Mouse (Mus musculus): ENCODE results near the gene Ror2. TPM values are rescaled to one million over a fixed set of nuclear protein-coding genes. Genes with fewer than 3 reads are reported as not detected.

The Ror2 gene
- polyA plus RNA-seq, 1 experiment from 2014 or later = 16.4 TPM

DNA sequence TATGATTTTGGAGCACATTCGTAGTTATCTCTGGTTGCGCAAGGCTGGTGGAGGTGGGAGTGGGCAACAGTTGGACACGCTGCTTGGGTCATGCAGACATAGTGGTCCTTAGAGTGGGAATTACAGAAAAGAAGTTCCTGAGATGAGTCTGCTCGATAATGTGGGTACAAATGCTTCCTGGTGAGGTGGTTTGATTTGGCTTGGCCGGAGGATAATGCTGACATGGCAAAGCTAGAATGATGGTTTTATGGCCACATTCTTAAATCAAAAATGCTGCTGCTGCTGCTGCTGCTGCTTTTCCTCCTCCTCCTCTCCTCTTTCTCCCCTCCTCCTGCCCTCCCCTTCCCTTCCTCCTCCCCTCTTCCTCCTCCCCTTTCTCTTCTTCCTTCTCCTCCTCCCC, 24.5 kb upstream of the Ror2 start:
- 78% methylated on average over 5 of the region's 5 CpGs for WGBS
- Histone ChIP-seq H3K27ac (replicated peaks; ENCODE audit: low read depth, low read length) (peak overlapping the region; percentile 92), H3K4me3 (ENCODE audit: low read depth, low read length) (no peak overlapping the region), H3K27me3 (replicated peaks; ENCODE audit: control insufficient read depth, insufficient read depth, low read length) (no peaks in the 10 kb centered on the region), H3K4me1 (ENCODE audit: control insufficient read depth, insufficient read depth, low read length) (peaks cover 27% of the 10 kb centered on the region), H3K4me2 (ENCODE audit: low read depth, low read length) (no peak overlapping the region), H3K9ac (ENCODE audit: low read depth, low read length) (no peak overlapping the region; the same call in 1 of the 2 replicates), H3K9me3 (ENCODE audit: control insufficient read depth, low read length) (no peaks in the 10 kb centered on the region), H3K36me3 (ENCODE audit: control insufficient read depth, insufficient read depth, low read length) (no peaks in the 10 kb centered on the region)
- DNase-seq (ENCODE audit: low spot score) = no peak
- no peak for ATAC-seq (ENCODE audit: low read depth)

DNA sequence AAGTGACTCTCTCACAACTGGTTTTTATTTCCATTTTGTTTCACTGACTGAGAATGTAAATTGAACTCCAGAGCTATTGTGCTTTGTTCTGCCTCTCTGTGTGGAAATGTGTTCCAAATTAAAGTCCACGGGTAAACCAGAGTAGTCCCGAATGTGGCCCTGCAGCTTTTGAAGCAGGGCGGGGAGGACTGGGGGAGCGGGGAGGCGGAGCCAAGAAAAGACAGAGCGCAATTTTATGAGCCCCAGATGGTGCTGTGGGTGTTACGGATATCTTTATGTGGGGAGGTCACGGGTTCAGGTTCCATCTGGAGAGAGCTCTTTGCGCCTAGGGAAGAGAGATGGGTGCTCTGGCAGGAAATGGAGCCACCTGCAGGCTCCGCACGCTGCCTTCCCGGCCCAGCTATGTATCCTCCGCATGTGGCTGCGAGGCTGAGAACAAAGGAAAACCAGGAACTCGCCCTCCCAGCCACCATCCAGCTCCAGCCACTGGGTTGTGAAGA, 23.8 kb upstream of the Ror2 start:
- H3K36me3 ChIP-seq (ENCODE audit: control insufficient read depth, insufficient read depth, low read length) = no peaks in the 10 kb centered on the region
- H3K27ac ChIP-seq (replicated peaks; ENCODE audit: low read depth, low read length) = peak overlapping the region; percentile 92
- H3K4me2 ChIP-seq (ENCODE audit: low read depth, low read length) = peak overlapping the region; percentile 54
- WGBS = 2% methylated on average over 15 of the region's 15 CpGs
- H3K4me1 ChIP-seq (ENCODE audit: control insufficient read depth, insufficient read depth, low read length) = peaks cover 24% of the 10 kb centered on the region
- H3K9ac ChIP-seq (ENCODE audit: low read depth, low read length) = peak overlapping the region; percentile 54
- H3K4me3 ChIP-seq (ENCODE audit: low read depth, low read length) = peak overlapping the region; percentile 23
- H3K9me3 ChIP-seq (ENCODE audit: control insufficient read depth, low read length) = no peaks in the 10 kb centered on the region
- ATAC-seq (ENCODE audit: low read depth) (peak; percentile 95), DNase-seq (ENCODE audit: low spot score) (peak; percentile 96)
- no peaks in the 10 kb centered on the region for H3K27me3 ChIP-seq (replicated peaks; ENCODE audit: control insufficient read depth, insufficient read depth, low read length)

DNA sequence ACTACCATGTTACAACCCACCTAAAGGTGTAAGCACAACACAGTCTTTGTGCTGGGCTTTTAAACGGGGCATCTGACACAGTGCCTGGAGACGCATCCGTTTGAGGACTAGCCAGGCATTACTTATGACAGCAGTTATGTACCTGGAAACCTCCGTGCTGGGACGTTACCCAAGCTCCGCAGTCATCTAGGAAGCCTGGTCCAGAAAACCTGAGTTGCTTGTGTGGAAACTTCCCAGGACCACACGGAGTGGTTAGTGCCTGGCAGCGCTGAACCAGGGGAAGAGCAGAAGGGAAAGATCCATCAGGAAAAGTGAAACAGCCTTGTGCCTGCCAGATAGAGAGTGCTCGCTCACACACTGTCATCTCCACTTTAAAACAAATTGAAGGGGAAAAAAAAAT, 23.2 kb upstream of the Ror2 start:
- peaks cover 19% of the 10 kb centered on the region for H3K4me1 ChIP-seq (ENCODE audit: control insufficient read depth, insufficient read depth, low read length)
- H3K9me3 ChIP-seq (ENCODE audit: control insufficient read depth, low read length) = no peaks in the 10 kb centered on the region
- no peaks in the 10 kb centered on the region for H3K36me3 ChIP-seq (ENCODE audit: control insufficient read depth, insufficient read depth, low read length)
- H3K4me2 ChIP-seq (ENCODE audit: low read depth, low read length) = peak overlapping the region; percentile 54
- H3K27ac ChIP-seq (replicated peaks; ENCODE audit: low read depth, low read length) = peak overlapping the region; percentile 92
- H3K9ac ChIP-seq (ENCODE audit: low read depth, low read length) = peak overlapping the region; percentile 54
- ATAC-seq (ENCODE audit: low read depth) (peak; percentile 58), DNase-seq (ENCODE audit: low spot score) (peak; percentile 76)
- peak overlapping the region; percentile 23 for H3K4me3 ChIP-seq (ENCODE audit: low read depth, low read length)
- no peaks in the 10 kb centered on the region for H3K27me3 ChIP-seq (replicated peaks; ENCODE audit: control insufficient read depth, insufficient read depth, low read length)
- 10% methylated on average over 9 of the region's 9 CpGs for WGBS

DNA sequence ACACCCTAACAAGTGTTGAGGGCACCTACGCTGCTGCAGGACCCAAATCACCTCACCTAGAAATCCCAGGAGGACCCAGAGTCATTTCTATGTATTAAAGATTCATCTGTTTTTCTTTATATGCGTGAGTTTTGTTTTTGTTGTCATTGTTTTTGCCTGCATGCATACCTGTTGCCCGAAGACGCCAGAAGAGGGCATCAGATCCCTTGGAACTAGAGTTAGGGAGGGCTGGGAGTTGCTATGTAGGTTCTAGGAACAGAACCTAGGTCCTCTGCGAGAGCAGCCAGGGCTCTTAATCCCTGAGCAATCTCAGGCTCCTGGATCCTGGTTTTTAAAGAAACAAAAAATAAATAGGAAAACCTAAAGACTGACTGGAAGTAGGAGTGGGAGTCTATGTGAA, 20.9 kb upstream of the Ror2 start:
- Histone ChIP-seq H3K4me3 (ENCODE audit: low read depth, low read length) (no peak overlapping the region), H3K36me3 (ENCODE audit: control insufficient read depth, insufficient read depth, low read length) (no peaks in the 10 kb centered on the region), H3K4me1 (ENCODE audit: control insufficient read depth, insufficient read depth, low read length) (peaks cover 19% of the 10 kb centered on the region), H3K27ac (replicated peaks; ENCODE audit: low read depth, low read length) (no peak overlapping the region), H3K9me3 (ENCODE audit: control insufficient read depth, low read length) (no peaks in the 10 kb centered on the region), H3K9ac (ENCODE audit: low read depth, low read length) (no peak overlapping the region), H3K4me2 (ENCODE audit: low read depth, low read length) (no peak overlapping the region), H3K27me3 (replicated peaks; ENCODE audit: control insufficient read depth, insufficient read depth, low read length) (no peaks in the 10 kb centered on the region)
- whole genome bisulfite sequencing = 65% methylated on average over 5 of the region's 5 CpGs
- no peak for DNase-seq (ENCODE audit: low spot score)
- ATAC-seq (ENCODE audit: low read depth) = no peak

- no peak overlapping the region for H3K4me2 ChIP-seq (ENCODE audit: low read depth, low read length)
- no peaks in the 10 kb centered on the region for H3K9me3 ChIP-seq (ENCODE audit: control insufficient read depth, low read length)
- DNase-seq (ENCODE audit: low spot score) (no peak), ATAC-seq (ENCODE audit: low read depth) (no peak)
- no peak overlapping the region for H3K27ac ChIP-seq (replicated peaks; ENCODE audit: low read depth, low read length)
- H3K9ac ChIP-seq (ENCODE audit: low read depth, low read length) = no peak overlapping the region
- no peak overlapping the region for H3K4me3 ChIP-seq (ENCODE audit: low read depth, low read length)
- H3K36me3 ChIP-seq (ENCODE audit: control insufficient read depth, insufficient read depth, low read length) = no peaks in the 10 kb centered on the region
- H3K27me3 ChIP-seq (replicated peaks; ENCODE audit: control insufficient read depth, insufficient read depth, low read length) = no peaks in the 10 kb centered on the region
- 78% methylated on average over 8 of the region's 8 CpGs for WGBS
- H3K4me1 ChIP-seq (ENCODE audit: control insufficient read depth, insufficient read depth, low read length) = peaks cover 15% of the 10 kb centered on the region
Measured at GRCm38 (mm10) chr13:53305256-53305655, 19.3 kb upstream of the Ror2 start.

GRCm38 (mm10) chr13:53302688-53303087, 16.8 kb upstream of the Ror2 start:
- DNase-seq (ENCODE audit: low spot score) (no peak), ATAC-seq (ENCODE audit: low read depth) (no peak)
- no peak overlapping the region for H3K4me2 ChIP-seq (ENCODE audit: low read depth, low read length)
- no peak overlapping the region for H3K27ac ChIP-seq (replicated peaks; ENCODE audit: low read depth, low read length)
- H3K4me3 ChIP-seq (ENCODE audit: low read depth, low read length) = no peak overlapping the region
- peaks cover 5% of the 10 kb centered on the region for H3K4me1 ChIP-seq (ENCODE audit: control insufficient read depth, insufficient read depth, low read length)
- H3K9ac ChIP-seq (ENCODE audit: low read depth, low read length) = no peak overlapping the region
- WGBS = 83% methylated on average over 10 of the region's 10 CpGs
- H3K27me3 ChIP-seq (replicated peaks; ENCODE audit: control insufficient read depth, insufficient read depth, low read length) = no peaks in the 10 kb centered on the region
- no peaks in the 10 kb centered on the region for H3K9me3 ChIP-seq (ENCODE audit: control insufficient read depth, low read length)
- no peaks in the 10 kb centered on the region for H3K36me3 ChIP-seq (ENCODE audit: control insufficient read depth, insufficient read depth, low read length)

- no peaks in the 10 kb centered on the region; the same call in 1 of the 2 replicates for H3K27me3 ChIP-seq (replicated peaks; ENCODE audit: control insufficient read depth, insufficient read depth, low read length)
- WGBS = 49% methylated on average over 12 of the region's 12 CpGs
- no peak overlapping the region for H3K9ac ChIP-seq (ENCODE audit: low read depth, low read length)
- H3K4me2 ChIP-seq (ENCODE audit: low read depth, low read length) = no peak overlapping the region
- ATAC-seq (ENCODE audit: low read depth) (no peak), DNase-seq (ENCODE audit: low spot score) (no peak)
- no peak overlapping the region for H3K27ac ChIP-seq (replicated peaks; ENCODE audit: low read depth, low read length)
- no peak overlapping the region for H3K4me3 ChIP-seq (ENCODE audit: low read depth, low read length)
- peaks cover 15% of the 10 kb centered on the region for H3K4me1 ChIP-seq (ENCODE audit: control insufficient read depth, insufficient read depth, low read length)
- no peaks in the 10 kb centered on the region for H3K36me3 ChIP-seq (ENCODE audit: control insufficient read depth, insufficient read depth, low read length)
- no peaks in the 10 kb centered on the region for H3K9me3 ChIP-seq (ENCODE audit: control insufficient read depth, low read length)
Measured at GRCm38 (mm10) chr13:53293065-53293464, 7.1 kb upstream of the Ror2 start.

DNA sequence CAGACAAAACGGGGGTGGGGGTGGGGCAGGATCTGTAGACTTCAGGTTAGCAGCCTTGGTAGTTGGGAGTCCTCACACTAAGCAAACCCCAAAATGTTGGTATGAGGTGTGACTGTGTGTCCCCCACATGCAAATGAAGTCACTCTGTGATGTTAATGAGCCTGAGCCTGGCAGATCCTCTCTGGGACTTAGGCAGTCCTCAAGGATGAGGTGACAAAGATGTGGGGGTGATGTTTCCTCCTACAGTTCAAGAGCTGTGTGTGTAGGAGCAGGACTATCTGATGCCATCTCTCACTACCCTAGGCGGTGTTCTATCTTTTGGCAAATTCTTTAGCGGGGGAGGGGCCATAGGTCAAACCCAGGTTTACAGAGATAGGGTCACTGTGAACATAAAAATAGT, 6.3 kb upstream of the Ror2 start:
- Histone ChIP-seq H3K9ac (ENCODE audit: low read depth, low read length) (no peak overlapping the region), H3K4me2 (ENCODE audit: low read depth, low read length) (no peak overlapping the region), H3K9me3 (ENCODE audit: control insufficient read depth, low read length) (no peaks in the 10 kb centered on the region), H3K4me3 (ENCODE audit: low read depth, low read length) (no peak overlapping the region), H3K4me1 (ENCODE audit: control insufficient read depth, insufficient read depth, low read length) (peaks cover 8% of the 10 kb centered on the region; the same call in 1 of the 2 replicates), H3K27ac (replicated peaks; ENCODE audit: low read depth, low read length) (no peak overlapping the region), H3K27me3 (replicated peaks; ENCODE audit: control insufficient read depth, insufficient read depth, low read length) (no peaks in the 10 kb centered on the region; the same call in 1 of the 2 replicates), H3K36me3 (ENCODE audit: control insufficient read depth, insufficient read depth, low read length) (no peaks in the 10 kb centered on the region)
- 46% methylated on average over 3 of the region's 3 CpGs for WGBS
- ATAC-seq (ENCODE audit: low read depth) (no peak), DNase-seq (ENCODE audit: low spot score) (no peak)

GRCm38 (mm10) chr13:53285261-53285755, 616 bp downstream of the Ror2 start:
- Histone ChIP-seq H3K4me1 (ENCODE audit: control insufficient read depth, insufficient read depth, low read length) (peaks cover 26% of the 10 kb centered on the region), H3K9ac (ENCODE audit: low read depth, low read length) (peak overlapping the region; percentile 90), H3K27me3 (replicated peaks; ENCODE audit: control insufficient read depth, insufficient read depth, low read length) (no peaks in the 10 kb centered on the region), H3K4me3 (ENCODE audit: low read depth, low read length) (peak overlapping the region; percentile 72), H3K36me3 (ENCODE audit: control insufficient read depth, insufficient read depth, low read length) (no peaks in the 10 kb centered on the region), H3K27ac (replicated peaks; ENCODE audit: low read depth, low read length) (peak overlapping the region; percentile 83), H3K4me2 (ENCODE audit: low read depth, low read length) (peak overlapping the region; percentile 68), H3K9me3 (ENCODE audit: control insufficient read depth, low read length) (0 out of 2 replicates have a peak, but pooled peaks cover 3% of the 10 kb centered on the region)
- DNase-seq (ENCODE audit: low spot score) = no peak
- WGBS = 2% methylated on average over 28 of the region's 35 CpGs
- peak; percentile 48 for ATAC-seq (ENCODE audit: low read depth)
